Mouse (Mus musculus) neural tube, embryonic 13.5 days (tissue): ENCODE measurements at regions not wholly inside any gene's neighbourhood (a gene's known extent, or its start where the extent isn't known, plus 50 kb on each side); places are given as distances from the start of the nearest gene placed in this dataset.

ENCODE experiments used
- ATAC-seq: fragments of 200-750 bp; cut with Nextera tagmentation; 2 replicates; pipeline ENCODE4 v1.8.0; 2017; ENCODE audit warnings: low read depth, mild to moderate bottlenecking, moderate TSS enrichment, moderate library complexity
- H3K27ac ChIP-seq: fragments of 300-500 bp; sonication (generic); replicated peaks from 2 replicates; pipeline ENCODE4 v1.5.1; 2015; ENCODE audit warnings: moderate library complexity, mild to moderate bottlenecking, inconsistent platforms
- H3K27me3 ChIP-seq: fragments of 300-500 bp; sonication (generic); 2 replicates; pipeline ENCODE4 v1.6.1; 2015; ENCODE audit warnings: mild to moderate bottlenecking, inconsistent platforms
- H3K36me3 ChIP-seq: fragments of 300-500 bp; sonication (generic); 2 replicates; pipeline ENCODE4 v1.6.1; 2015; ENCODE audit warnings: mild to moderate bottlenecking, inconsistent platforms
- H3K4me1 ChIP-seq: fragments of 300-500 bp; sonication (generic); replicated peaks from 2 replicates; pipeline ENCODE4 v1.6.1; 2015; ENCODE audit warnings: inconsistent platforms
- H3K4me2 ChIP-seq: fragments of 300-500 bp; sonication (generic); 2 replicates; pipeline ENCODE4 v1.6.1; 2015; ENCODE audit warnings: inconsistent platforms, mild to moderate bottlenecking, moderate library complexity
- H3K4me3 ChIP-seq: fragments of 300-500 bp; sonication (generic); 2 replicates; pipeline ENCODE4 v1.5.1; 2015; ENCODE audit warnings: mild to moderate bottlenecking, inconsistent platforms
- H3K9ac ChIP-seq: fragments of 300-500 bp; sonication (generic); 2 replicates; pipeline ENCODE4 v1.6.1; 2015; ENCODE audit warnings: moderate library complexity, mild to moderate bottlenecking, inconsistent platforms
- H3K9me3 ChIP-seq: fragments of 300-500 bp; sonication (generic); 2 replicates; pipeline ENCODE4 v1.6.1; 2016; ENCODE audit warnings: inconsistent platforms
- WGBS: fragments of 180-500 bp; shearing (Covaris S2); methylation state at CpG from one replicate; pipeline ENCODE4 v1.1.7; 2015; 5-methylcytosine and 5-hydroxymethylcytosine counted together

- H3K36me3 ChIP-seq, result no peaks in the 10 kb centered on the region
- H3K4me1 ChIP-seq, result no peaks in the 10 kb centered on the region
- ATAC-seq, result no peak
- H3K27ac ChIP-seq, result no peak overlapping the region
- no peaks in the 10 kb centered on the region for H3K9me3 ChIP-seq
- H3K4me3 ChIP-seq, result no peak overlapping the region
- no peaks in the 10 kb centered on the region for H3K27me3 ChIP-seq
- no peak overlapping the region for H3K9ac ChIP-seq
- no peak overlapping the region for H3K4me2 ChIP-seq
Observed at GRCm38 (mm10) chr15:7591486-7591885, 193.3 kb upstream of the Egflam start.

GRCm38 (mm10) chr15:7597335-7597734, 199.1 kb upstream of the Egflam start:
- no peak for ATAC-seq
- H3K4me2 ChIP-seq, result no peak overlapping the region
- H3K36me3 ChIP-seq, result no peaks in the 10 kb centered on the region
- H3K4me3 ChIP-seq, result no peak overlapping the region
- H3K27me3 ChIP-seq, result no peaks in the 10 kb centered on the region
- H3K27ac ChIP-seq, result no peak overlapping the region
- 84% methylated on average over 4 of the region's 4 CpGs for WGBS
- H3K4me1 ChIP-seq, result no peaks in the 10 kb centered on the region
- no peak overlapping the region for H3K9ac ChIP-seq
- H3K9me3 ChIP-seq, result no peaks in the 10 kb centered on the region

DNA sequence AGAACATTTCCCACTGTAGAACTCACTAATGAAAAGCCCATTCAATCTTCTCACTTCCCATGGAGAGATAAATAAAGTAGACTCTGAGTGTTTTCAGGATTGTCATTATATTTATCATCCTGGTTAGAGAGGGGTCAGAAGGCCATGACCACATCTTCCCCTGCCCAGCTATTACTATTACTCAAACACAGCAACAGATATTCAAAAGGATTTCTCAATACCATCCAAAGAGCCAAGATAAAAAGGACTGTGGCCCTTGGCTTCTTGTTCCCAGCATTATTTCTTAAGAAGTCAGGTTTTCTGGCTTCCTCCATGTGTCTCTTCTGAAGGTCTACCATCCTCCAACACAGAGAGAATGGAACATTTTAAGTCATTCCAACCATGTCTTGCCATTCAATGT, 199.6 kb upstream of the Egflam start:
- Histone ChIP-seq H3K27ac (no peak overlapping the region), H3K4me1 (no peaks in the 10 kb centered on the region), H3K4me3 (no peak overlapping the region), H3K9ac (no peak overlapping the region), H3K36me3 (no peaks in the 10 kb centered on the region), H3K9me3 (no peaks in the 10 kb centered on the region), H3K27me3 (no peaks in the 10 kb centered on the region), H3K4me2 (no peak overlapping the region)
- no peak for ATAC-seq

- Histone ChIP-seq H3K9ac (no peak overlapping the region), H3K9me3 (no peaks in the 10 kb centered on the region), H3K4me2 (no peak overlapping the region), H3K27me3 (no peaks in the 10 kb centered on the region), H3K36me3 (no peaks in the 10 kb centered on the region), H3K4me1 (no peaks in the 10 kb centered on the region), H3K4me3 (no peak overlapping the region), H3K27ac (no peak overlapping the region)
- 92% methylated on average over 2 of the region's 2 CpGs for WGBS
- ATAC-seq, result no peak
Observed at GRCm38 (mm10) chr15:7601540-7601939, 203.3 kb upstream of the Egflam start.

DNA sequence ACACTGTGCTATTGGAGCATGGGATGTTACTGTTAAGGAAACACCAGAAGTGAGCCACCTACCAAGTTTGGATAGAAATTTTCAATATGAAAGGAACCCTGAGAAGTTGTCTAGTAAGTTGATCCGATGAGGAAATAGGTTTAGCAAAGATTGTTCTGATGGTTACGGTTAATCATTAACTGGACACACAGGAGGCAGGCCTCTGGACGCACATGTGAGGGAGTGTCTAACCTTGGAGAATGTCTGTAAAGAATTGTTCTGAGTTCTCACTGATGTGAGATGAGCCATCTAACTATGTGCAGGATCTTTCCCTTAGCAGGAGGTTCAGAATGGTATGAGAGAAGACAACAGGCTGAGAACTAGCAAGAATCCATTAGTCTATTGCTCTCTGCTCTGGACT, 205.8 kb upstream of the Gdnf start:
- no peak overlapping the region for H3K4me2 ChIP-seq
- 84% methylated on average over 3 of the region's 3 CpGs for WGBS
- no peak overlapping the region for H3K27ac ChIP-seq
- no peak overlapping the region for H3K9ac ChIP-seq
- no peak overlapping the region for H3K4me3 ChIP-seq
- ATAC-seq, result no peak
- H3K27me3 ChIP-seq, result no peaks in the 10 kb centered on the region
- no peaks in the 10 kb centered on the region for H3K9me3 ChIP-seq
- H3K4me1 ChIP-seq, result no peaks in the 10 kb centered on the region
- H3K36me3 ChIP-seq, result no peaks in the 10 kb centered on the region

DNA sequence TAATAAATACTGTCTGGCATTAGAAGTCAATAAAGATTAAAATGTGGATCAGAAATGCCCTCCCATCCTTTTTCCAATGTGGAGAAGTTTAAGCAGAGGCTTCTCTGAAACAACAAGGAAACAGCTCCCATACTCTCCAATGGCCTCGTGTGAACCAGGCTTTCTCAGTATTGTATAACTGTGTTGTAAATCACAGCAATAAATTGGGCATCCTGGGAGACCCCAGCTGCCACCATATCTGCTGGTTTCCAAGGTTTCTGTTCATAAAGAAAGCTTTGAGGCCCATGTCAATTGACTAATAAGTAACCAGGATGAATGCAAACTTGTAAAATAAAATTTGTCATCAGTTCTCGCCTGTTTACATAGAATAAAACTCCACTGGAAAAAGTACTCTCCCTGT, 192.7 kb upstream of the Gdnf start:
- Histone ChIP-seq H3K4me2 (no peak overlapping the region), H3K36me3 (no peaks in the 10 kb centered on the region), H3K4me1 (no peaks in the 10 kb centered on the region; the same call in 1 of the 2 replicates), H3K27ac (no peak overlapping the region), H3K9ac (no peak overlapping the region), H3K9me3 (no peaks in the 10 kb centered on the region), H3K27me3 (no peaks in the 10 kb centered on the region), H3K4me3 (no peak overlapping the region)
- no peak for ATAC-seq
- 24% methylated on average over 2 of the region's 2 CpGs for WGBS

GRCm38 (mm10) chr15:7623026-7623425, 187.6 kb upstream of the Gdnf start:
- H3K27ac ChIP-seq, result no peak overlapping the region
- H3K4me3 ChIP-seq, result no peak overlapping the region
- H3K27me3 ChIP-seq, result no peaks in the 10 kb centered on the region
- no peak overlapping the region for H3K4me2 ChIP-seq
- H3K36me3 ChIP-seq, result no peaks in the 10 kb centered on the region
- no peak overlapping the region for H3K9ac ChIP-seq
- no peak for ATAC-seq
- H3K4me1 ChIP-seq, result no peaks in the 10 kb centered on the region
- H3K9me3 ChIP-seq, result no peaks in the 10 kb centered on the region
- WGBS, result 87% methylated on average over 2 of the region's 2 CpGs

DNA sequence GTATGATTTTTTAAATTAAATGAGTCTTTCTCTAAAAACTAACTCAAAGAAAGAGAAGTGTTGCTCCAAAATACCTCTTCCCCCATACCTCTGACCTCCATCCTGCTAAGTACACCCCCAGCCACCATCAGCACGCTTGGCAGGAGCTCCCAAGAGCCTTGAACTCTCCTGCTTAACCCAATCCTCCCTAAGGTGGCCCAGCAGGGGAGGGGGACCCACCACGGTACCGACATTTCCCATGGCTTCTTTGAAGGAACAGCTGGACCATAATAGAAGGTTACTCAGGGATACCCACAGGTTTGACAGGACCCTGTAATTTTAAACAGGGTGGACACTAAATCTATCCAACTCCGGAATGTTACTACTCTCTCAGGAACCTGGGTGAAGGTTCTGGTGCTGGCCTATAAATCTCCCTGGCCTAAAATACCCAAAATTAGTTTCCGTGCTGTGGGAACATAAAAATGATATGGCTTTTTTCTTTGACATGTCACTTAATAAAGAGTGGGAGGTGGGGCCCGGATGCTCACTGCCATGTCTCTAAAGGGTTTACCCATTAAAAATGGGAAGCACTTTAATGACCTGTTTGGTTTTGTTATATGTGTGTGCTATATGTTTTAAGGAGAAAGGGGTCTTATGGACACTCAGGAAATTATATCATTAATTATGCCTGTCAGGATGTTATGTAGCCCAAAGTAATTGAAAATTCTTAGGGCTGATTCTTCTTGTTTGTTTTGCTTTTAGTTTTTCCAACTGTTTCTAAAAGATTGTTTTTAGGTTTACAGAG, 185.8 kb upstream of the Gdnf start:
- Histone ChIP-seq H3K4me3 (no peak overlapping the region), H3K36me3 (no peaks in the 10 kb centered on the region), H3K27me3 (no peaks in the 10 kb centered on the region), H3K9me3 (no peaks in the 10 kb centered on the region), H3K27ac (no peak overlapping the region), H3K9ac (no peak overlapping the region), H3K4me1 (no peaks in the 10 kb centered on the region), H3K4me2 (no peak overlapping the region)
- no peak for ATAC-seq
- 66% methylated on average over 6 of the region's 6 CpGs for WGBS

DNA sequence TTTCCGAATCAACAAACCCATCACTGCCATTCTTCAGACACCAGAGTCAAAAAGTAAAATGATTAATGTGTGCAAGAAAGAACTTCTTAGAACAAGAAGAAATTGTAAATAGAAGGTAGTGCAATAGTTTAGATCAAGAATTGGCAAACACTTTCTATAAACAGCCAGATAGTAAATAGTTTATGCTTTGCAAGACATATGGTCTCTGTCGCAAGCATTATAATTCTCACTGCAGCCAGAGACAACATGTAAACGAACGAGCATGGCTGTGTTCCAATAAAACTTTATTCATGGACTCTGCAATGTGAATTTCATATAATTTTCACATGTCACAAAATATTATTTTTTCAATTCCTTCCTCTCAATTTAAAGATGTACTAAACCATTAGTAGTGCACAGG, 180.8 kb upstream of the Gdnf start:
- H3K9me3 ChIP-seq, result no peaks in the 10 kb centered on the region
- 94% methylated on average over 4 of the region's 4 CpGs for WGBS
- no peak for ATAC-seq
- H3K9ac ChIP-seq, result no peak overlapping the region
- H3K27ac ChIP-seq, result no peak overlapping the region
- H3K4me3 ChIP-seq, result no peak overlapping the region
- no peak overlapping the region for H3K4me2 ChIP-seq
- H3K4me1 ChIP-seq, result no peaks in the 10 kb centered on the region
- H3K27me3 ChIP-seq, result no peaks in the 10 kb centered on the region
- no peaks in the 10 kb centered on the region for H3K36me3 ChIP-seq

DNA sequence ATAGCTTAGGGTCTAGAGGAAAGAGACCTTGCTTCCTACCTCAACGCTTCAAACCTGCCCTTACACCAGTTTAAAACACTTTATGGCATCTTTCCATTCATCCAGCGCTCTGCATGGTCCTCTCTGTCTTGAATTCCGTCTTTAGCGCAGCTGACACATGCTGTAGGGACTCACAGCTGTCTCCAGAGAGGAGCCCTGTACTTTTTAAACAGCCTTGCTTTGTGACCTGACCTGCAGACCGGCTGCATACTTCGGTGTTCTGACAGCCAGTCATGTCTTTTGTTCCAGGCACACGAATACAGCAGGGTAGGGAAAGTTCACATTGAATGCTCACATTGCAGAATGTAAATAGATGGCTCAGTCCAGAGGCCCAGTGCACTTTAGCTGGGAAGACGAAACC, 175.4 kb upstream of the Gdnf start:
- Histone ChIP-seq H3K4me1 (no peaks in the 10 kb centered on the region), H3K36me3 (no peaks in the 10 kb centered on the region), H3K9me3 (no peaks in the 10 kb centered on the region), H3K4me2 (no peak overlapping the region), H3K27ac (no peak overlapping the region), H3K9ac (no peak overlapping the region), H3K4me3 (no peak overlapping the region), H3K27me3 (no peaks in the 10 kb centered on the region)
- no peak for ATAC-seq
- WGBS, result 55% methylated on average over 8 of the region's 8 CpGs

GRCm38 (mm10) chr15:7639444-7639843, 171.2 kb upstream of the Gdnf start:
- Histone ChIP-seq H3K36me3 (no peaks in the 10 kb centered on the region), H3K9me3 (no peaks in the 10 kb centered on the region), H3K4me2 (no peak overlapping the region), H3K4me3 (no peak overlapping the region), H3K4me1 (no peaks in the 10 kb centered on the region), H3K27me3 (no peaks in the 10 kb centered on the region), H3K9ac (no peak overlapping the region), H3K27ac (no peak overlapping the region)
- 86% methylated on average over 6 of the region's 6 CpGs for WGBS
- no peak for ATAC-seq

GRCm38 (mm10) chr15:7642075-7642474, 168.6 kb upstream of the Gdnf start:
- no peaks in the 10 kb centered on the region for H3K4me1 ChIP-seq
- no peak overlapping the region for H3K27ac ChIP-seq
- WGBS, result 54% methylated on average over 2 of the region's 2 CpGs
- no peak for ATAC-seq
- no peaks in the 10 kb centered on the region for H3K9me3 ChIP-seq
- H3K27me3 ChIP-seq, result no peaks in the 10 kb centered on the region
- no peak overlapping the region for H3K4me2 ChIP-seq
- H3K4me3 ChIP-seq, result no peak overlapping the region
- H3K9ac ChIP-seq, result no peak overlapping the region
- H3K36me3 ChIP-seq, result no peaks in the 10 kb centered on the region

- Histone ChIP-seq H3K4me2 (no peak overlapping the region), H3K27me3 (no peaks in the 10 kb centered on the region), H3K9ac (no peak overlapping the region), H3K9me3 (no peaks in the 10 kb centered on the region), H3K4me1 (no peaks in the 10 kb centered on the region), H3K27ac (no peak overlapping the region), H3K4me3 (no peak overlapping the region), H3K36me3 (no peaks in the 10 kb centered on the region)
- no peak for ATAC-seq
- 47% methylated on average over 3 of the region's 3 CpGs for WGBS
Observed at GRCm38 (mm10) chr15:7650705-7651104, 159.9 kb upstream of the Gdnf start.
